Mouse (Mus musculus) retina, postnatal 1 day (tissue): Measurements from ENCODE around the gene Fkbp5.
"Not testable (repeated sequence)": the region's sequence is repeated elsewhere in the genome, so short reads cannot be mapped to it uniquely, and the experiment has no call there.

ENCODE experiments used
- DNase-seq: peaks from one replicate; pipeline ENCODE4 v3.0.0-alpha.2; 2012

Gene Fkbp5

GRCm38 (mm10) chr17:28368449-28368848 lies 148.9 kb downstream of the Fkbp5 start:
- peak; percentile 88 for DNase-seq

GRCm38 (mm10) chr17:28365122-28365521 lies 152.2 kb downstream of the Fkbp5 start, which contains the start of gene Tulp1:
TSS of gene Tulp1 (minus strand) at chr17:28365222.
- no peak for DNase-seq

GRCm38 (mm10) chr17:28363507-28363906 lies 153.8 kb downstream of the Fkbp5 start:
- DNase-seq = no peak

GRCm38 (mm10) chr17:28362653-28363292 lies 154.6 kb downstream of the Fkbp5 start:
- DNase-seq = no peak

- peak; percentile 46 for DNase-seq
Observed at GRCm38 (mm10) chr17:28361921-28362652, 155.2 kb downstream of the Fkbp5 start.

- DNase-seq = no peak
Observed at GRCm38 (mm10) chr17:28360531-28361277, 156.6 kb downstream of the Fkbp5 start.

GRCm38 (mm10) chr17:28358576-28359261 lies 158.6 kb downstream of the Fkbp5 start:
- not testable (repeated sequence) for DNase-seq

GRCm38 (mm10) chr17:28355871-28356270 lies 161.5 kb downstream of the Fkbp5 start:
- DNase-seq = no peak

- no peak for DNase-seq
Observed at GRCm38 (mm10) chr17:28352018-28352417, 165.3 kb downstream of the Fkbp5 start.

- peak; percentile 58 for DNase-seq
Observed at GRCm38 (mm10) chr17:28351353-28351890, 165.9 kb downstream of the Fkbp5 start.

GRCm38 (mm10) chr17:28350466-28351352 lies 166.6 kb downstream of the Fkbp5 start, which contains the start of gene Tead3:
TSS of gene Tead3 (minus strand) at chr17:28350817.
- DNase-seq = peak; percentile 85

- DNase-seq = no peak
Observed at GRCm38 (mm10) chr17:28349901-28350465, 167.3 kb downstream of the Fkbp5 start.

GRCm38 (mm10) chr17:28349264-28349880 lies 168.0 kb downstream of the Fkbp5 start:
- DNase-seq = peak; percentile 32
